Mouse (Mus musculus): ENCODE measurements around the gene Ccr1.

Ccr1 gene

DNA sequence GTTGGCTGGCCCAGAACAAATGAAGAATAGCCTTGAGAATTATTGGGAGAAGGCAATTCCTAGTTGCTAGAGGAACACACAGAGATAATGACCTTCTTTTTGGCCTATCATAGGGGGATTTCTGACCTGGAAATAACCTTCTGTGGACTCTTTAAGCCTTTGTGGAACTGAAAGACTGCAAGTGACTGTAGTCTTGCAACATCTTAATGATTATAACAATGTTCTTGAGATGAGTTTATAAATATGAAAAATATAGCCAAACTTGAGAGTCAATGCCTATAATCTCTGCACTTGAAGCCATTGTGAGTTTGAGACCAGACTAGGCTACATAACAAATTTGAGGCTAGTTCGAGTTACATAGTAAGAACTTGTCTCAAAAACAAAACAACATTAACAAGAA is 11.6 kb downstream of the Ccr1 start:
- no peak for DNase-seq (ENCODE audit: low spot score in 2 of 2)

DNA sequence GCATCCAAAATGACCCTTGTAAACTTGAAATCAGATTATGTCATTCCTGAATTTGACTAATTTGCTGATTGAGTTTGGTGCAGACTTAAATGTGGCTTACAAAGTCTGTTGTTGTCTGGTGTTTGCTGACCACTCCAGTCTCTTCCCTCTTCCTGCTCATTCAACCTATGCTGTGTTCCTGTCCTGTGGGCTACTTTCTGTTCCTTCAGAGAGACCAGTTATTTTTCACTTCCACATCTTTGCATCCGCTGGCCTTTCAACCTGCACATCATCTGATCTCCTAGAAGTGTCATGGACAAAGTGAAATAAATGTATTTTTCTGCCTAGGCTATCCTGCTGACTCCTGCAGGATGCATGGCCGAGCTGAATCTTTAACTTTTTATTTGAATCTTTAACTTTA is 14.9 kb downstream of the Ccr1 start:
- peak in 1 of 2 experiments; percentile 16 for DNase-seq (ENCODE audit: low spot score in 2 of 2)

DNA sequence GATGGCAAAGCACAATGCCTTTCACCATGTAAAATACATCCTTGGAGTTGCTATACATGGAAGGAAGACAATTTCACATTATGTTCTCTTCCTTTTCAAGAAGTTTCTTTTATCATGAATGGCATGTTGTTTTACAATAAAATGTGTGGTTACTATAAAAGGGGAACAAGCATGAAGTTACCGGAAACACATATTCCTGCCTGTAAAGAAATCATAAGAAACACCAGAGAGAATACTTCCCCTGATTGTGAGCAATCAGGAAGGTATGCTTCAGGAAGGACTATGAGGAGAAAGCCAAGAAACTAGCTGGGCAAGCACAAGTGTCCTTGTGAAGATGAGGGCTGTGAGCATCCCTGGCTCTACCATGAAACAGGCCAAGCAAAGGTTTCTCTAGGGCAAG is 17.3 kb downstream of the Ccr1 start:
- no peak for DNase-seq (ENCODE audit: low spot score in 2 of 2)

DNA sequence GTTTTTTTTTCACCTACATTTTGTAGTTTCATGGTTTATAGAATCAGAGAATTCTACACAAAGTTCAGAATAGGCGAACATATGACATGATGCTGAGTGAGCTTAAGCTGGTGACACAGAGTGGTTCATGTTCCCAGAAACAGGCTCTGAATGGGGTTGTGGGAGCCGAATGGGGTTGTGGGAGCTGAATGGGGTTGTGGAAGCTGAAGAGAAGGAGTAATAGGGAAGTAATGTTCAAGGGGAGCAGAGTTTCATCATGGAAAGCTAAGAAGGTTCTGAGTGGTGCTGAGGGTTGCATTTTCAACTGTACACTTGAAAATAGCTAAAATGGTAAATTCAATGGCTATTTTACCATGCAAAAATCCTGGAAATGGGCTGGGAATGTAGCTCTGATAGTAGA is 19.1 kb downstream of the Ccr1 start:
- DNase-seq (ENCODE audit: low spot score in 2 of 2) = no peak

DNA sequence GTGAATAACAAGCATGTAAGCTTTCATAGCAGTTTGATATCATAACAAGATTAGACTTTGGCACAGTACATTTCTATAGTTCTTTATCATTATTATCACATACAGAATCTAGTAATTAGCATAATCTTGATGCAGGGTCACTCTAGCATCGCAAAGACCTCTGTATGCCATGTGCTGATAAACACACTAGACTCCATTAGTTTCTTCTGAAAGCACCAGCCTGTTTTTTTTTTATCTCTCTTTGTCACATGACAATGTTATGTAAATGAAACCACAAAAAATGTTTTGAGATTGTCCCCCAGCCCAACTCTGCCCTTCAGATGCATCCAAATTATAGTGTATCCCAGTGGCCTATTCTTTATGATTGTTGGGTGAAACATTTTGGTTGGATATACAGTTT is 20.7 kb downstream of the Ccr1 start:
- DNase-seq (ENCODE audit: low spot score in 2 of 2) = no peak

DNA sequence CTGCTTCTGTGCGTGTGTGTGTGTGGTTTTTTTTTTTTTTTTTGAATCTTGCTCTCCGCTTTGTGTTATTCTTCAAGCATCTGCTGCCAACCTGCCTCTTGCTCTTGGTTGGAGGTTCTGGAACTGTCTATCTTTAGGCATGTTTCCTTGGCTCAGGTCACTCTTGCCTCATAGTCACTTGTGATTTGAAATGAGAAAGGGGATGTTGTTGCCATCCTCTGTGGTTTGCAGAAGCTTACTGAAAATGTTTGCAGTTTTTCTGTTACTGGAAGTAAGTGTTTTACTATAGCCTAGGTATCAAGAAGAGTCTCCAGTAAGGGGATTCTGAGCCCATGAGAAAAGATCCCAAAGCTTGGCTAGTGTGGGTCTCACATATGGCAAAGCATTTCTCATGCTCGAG is 26.5 kb downstream of the Ccr1 start:
- no peak for DNase-seq (ENCODE audit: low spot score in 2 of 2)

DNA sequence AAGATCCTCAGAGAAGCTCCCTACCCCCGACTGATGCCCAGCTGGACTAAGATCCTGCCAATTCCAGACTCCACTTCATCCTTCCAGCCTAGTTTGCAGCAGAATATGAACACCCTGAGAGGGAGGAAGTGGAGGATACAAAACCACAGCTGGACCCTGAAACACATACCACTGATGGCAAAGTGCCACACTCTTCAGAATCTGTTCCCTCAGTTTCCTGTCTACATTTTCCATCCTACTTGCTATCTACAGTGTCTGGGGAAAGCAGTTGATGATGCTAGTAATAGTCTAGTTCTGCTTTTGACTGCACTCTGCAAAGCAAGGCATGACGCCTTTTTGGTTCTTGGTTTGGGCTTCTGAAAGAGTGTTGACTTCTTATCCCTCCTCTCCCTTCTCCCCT is 27.2 kb downstream of the Ccr1 start:
- no peak for DNase-seq (ENCODE audit: low spot score in 2 of 2)

DNA sequence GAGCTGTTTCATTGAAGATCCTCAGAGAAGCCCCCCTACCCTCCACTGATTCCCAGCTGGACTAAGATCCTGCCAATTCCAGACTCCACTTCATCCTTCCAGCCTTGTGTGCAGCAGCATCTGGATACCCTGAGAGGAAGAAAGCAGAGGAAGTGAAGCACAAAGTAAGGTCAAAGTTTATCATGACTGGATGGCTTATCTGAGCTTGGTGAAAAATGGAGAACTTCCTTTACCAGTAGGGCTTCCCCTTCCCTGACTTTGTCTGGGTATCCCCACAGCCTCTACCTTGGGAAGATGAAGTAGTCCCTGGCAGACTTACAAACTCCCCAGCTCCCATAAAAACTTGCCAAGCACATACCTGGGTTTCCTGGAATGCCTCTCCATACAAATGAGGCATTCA is 27.9 kb downstream of the Ccr1 start:
- no peak for DNase-seq (ENCODE audit: low spot score in 2 of 2)

DNA sequence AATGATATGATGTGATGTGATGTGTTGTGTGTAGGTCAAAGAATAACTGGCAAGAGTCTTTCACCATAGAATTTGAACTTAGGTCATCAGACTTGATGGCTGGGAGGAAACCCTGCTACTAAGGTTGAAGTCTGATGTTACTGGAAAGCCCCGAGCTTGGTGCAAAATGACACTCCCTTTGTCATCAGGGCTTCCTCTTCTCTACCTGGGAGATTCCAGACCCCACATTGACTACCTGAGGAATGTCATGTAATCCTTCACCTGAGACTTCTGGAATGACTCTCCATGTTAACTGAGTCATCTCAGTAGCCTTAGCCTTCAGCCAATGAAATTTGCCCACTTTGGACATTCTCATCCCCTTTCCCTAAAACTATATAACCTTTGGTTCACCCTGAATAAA is 28.3 kb downstream of the Ccr1 start:
- DNase-seq (ENCODE audit: low spot score in 2 of 2) = no peak

DNA sequence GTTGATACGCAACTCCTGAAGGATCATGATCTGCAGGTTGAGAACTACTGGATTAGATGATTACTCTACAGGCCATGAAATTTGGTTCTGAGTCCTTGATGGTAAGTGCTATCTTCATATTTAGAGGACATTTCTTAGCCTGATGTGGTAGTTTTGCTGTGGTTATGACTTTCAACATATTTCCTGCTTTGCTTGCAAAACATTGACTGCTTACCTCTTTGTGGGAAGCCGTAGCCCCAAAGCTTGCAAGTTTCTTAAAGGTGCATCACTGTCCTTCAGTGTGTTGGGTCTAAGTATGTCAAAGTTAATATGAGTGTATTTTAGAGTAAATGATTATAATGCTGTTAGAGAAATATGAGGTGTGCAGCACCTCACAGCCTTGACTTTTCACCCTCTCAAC is 30.5 kb downstream of the Ccr1 start:
- DNase-seq (ENCODE audit: low spot score in 2 of 2) = no peak

DNA sequence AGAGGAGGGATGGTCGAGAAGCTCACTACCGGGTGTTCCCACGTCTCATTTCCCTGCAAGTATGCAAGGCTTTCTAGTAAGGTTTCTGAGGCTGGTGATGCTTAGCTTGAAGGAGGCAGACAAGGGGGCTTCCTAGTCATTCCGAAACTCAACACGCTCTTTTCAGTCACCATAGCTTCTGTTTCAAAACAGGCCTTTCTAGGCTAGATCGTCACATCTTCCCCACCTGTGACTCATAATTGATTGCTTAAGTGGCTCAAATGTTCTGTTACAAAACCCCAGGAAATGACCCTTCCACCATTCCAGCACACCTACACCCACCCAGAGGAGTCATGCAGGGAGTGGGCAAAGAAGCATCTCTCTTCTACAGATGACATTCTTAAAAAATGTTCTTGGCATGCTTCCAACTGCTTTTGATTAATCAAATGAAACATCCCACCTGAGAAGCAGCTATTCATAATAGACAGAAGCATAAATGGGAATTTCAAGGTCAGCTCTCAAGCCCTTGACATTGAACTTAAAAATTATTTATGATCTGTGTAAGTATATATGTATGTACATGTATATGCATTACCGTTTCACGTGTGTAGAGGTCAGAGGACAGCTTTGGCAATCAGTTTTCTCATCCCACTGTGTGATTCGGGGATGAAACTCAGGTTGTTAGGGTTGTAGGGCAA is 31.8 kb downstream of the Ccr1 start:
- DNase-seq (ENCODE audit: low spot score in 2 of 2) = no peak

DNA sequence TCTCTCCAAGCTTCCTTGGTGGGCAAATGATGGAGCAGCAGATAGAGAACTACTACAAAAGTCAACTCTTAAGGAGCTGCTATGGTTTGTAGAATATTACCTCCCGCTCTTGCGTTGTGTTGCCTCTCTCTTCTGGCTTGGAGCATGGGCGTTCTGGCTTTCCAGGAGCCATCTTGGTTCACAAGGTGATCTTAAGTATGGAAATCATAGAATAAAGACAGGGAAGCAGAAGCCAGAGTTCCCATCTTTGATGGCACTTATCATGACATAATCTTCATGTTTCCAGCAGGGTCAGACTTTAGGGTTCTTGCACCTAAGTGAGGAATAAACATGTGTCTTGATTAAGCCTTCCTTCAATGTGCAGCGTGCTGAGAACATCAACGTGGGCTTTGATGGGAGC is 32.7 kb downstream of the Ccr1 start:
- no peak for DNase-seq (ENCODE audit: low spot score in 2 of 2)

DNA sequence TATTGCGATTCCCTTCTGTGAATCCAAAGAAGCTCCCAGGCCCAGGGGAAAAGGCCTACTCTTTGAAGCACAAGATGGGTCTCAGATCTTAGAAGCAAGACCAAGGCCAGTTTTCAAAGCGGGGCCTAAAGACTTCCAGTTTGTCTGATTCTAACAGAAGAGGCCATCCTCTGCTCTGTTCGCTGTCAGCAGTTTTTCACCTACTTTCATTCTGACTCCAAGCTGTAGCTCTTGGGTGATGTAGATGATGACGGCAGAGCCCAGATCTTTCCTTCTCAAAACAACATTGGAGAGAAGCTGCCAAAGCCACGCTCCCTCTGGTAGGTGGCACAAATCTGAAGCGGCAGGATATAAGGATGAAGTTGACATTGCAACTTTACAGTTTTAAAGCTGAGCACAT is 33.1 kb downstream of the Ccr1 start:
- no peak for DNase-seq (ENCODE audit: low spot score in 2 of 2)

DNA sequence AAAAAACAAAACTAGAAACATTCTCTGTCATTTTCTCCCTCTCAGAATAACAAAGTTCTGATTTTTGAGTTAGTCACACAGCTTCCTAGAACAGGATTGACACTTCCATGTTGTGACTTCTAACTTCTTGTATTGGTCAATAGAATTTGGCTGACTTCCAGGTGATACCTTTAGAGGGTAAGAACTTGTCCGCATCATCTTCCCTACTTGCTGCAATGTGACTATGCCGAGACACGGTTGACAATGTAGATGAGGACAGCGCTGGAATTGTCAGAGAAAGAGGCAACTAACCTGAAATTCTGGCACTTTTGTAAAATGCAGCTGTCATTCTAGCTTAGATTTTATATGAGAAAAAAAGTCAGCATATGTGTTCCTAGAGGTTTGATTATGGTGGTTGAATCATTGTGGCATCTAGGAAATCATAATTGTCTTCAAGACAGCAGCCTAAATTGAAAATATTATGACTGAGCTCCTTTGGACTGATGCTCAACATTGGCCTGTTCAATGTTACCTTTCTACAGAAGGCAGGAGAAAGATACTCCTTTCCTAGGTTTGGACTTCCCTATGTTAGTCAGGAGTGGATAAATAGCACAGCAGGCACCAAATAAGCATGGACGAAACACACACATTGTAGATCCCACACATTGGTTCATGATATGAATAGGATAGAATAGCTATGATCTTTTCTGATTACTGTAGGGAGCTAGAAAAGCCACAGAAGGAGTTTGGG is 34.6 kb downstream of the Ccr1 start:
- DNase-seq (ENCODE audit: low spot score in 2 of 2) = no peak

DNA sequence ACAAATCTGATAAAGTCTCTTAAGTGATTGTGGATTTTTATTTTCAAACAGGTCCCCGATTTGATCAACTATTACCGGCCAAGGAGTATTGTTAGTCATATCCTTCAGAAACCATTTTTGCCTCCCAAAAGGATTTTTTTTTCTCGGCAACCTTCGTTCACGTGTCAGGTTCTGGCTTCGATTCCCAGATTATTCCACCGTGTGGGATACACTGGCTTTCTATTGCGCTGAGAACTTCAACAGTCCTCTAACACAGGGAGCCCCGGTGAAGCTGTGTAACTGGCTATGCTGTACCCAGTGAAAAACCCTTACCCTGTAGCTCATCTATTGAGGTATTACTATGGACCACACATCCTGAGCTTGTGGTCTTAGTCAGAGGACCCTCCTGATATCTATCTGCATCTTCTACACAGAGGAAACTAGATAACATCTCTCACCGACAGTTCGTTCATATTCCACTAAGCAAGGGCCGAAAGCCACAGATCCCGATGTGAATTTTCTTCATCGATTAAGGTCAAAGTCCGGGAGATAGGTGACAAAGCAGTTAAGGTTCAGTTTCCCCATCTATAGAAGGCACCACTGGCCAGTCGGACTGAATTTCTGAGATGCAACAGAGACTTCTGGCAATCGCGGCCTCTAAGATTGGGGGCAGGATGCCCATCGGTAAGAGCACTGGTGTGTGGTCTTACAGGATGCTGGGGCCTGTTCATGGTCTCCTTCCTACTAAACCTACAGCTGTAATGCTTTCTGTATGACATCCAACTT is 35.4 kb downstream of the Ccr1 start:
- DNase-seq (ENCODE audit: low spot score in 2 of 2) = no peak

DNA sequence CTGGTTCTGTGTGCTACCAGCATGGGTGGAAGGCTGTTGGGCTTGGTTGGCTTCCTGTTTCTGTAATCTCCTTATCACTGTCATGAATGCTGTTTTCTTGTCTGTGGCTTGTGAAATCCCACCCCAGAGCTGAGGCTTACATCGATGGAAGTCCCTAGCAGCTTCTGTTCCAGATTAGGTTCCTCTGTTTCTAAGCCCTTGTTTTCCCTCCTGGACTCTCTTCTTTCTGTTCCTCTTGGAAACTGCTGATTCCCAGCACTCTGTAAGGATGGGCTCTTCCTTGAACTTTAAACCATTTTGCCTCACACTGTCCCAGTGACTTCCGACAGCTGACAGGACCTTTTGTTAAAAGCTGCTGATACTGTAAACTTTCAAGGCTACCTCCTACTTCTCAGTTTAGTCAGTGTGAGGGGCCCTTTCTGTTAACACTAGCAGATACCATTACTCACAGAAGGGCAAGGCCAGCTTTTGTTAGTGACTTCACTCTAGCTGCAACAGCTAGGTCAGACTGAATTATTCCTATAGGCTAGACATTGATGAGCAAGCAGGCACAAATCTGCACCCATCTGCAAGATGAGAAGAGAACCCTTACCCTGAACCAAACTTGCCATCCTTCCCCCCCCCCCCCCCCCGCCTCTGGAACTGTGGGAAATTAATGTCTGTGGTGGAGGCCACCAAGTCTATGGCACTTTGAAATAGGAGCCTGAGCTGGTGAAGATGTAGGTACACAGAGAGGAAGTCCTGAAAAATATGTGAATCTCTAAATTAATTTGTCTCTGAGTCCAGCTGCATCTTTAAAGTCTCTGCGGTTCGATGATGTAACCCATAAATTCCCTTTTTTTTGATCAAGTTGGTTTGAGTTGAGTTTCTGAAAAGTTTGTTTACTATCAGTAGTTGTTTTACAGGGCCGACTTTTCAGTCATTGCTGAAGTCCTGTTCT is 36.5 kb downstream of the Ccr1 start:
- DNase-seq (ENCODE audit: low spot score in 2 of 2) = no peak

DNA sequence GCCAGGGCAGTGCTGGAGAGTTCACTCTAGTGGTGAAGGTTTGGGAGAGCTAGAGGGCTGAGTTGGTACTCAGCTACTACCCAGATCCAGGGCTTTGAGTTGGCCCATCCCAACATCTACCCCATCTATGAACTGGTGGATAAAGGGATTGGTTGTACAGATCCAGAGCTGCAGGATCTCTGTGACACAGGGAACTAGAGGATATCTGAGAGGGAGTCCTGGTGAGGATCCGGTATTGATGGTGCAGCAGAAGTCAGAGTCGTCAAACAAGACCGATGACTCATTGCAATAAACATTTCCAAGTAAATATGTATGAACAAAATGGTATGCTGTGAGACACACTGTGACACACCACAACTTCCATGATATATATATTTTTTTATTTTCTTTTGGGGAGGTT is 37.6 kb downstream of the Ccr1 start:
- DNase-seq (ENCODE audit: low spot score in 2 of 2) = no peak

DNA sequence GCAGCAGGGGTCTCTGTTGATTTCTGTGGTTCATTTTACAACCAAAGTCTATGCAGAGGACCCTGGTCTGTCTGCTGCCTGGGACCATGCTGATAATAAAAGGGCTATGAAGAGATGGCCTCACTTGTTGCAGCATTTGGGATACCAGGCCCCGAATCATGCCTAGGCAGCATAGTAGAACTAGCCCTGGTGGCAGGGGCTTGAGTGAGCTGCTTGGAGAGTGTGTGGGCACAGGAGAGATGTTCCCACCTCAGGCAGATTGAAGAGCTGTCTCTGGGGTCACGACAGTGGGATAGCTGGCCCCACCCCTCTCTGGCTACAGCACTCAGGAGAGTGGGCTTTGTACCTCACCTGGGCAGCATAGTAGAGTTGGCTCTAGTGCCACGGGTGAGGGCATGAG is 38.0 kb downstream of the Ccr1 start:
- no peak for DNase-seq (ENCODE audit: low spot score in 2 of 2)

DNA sequence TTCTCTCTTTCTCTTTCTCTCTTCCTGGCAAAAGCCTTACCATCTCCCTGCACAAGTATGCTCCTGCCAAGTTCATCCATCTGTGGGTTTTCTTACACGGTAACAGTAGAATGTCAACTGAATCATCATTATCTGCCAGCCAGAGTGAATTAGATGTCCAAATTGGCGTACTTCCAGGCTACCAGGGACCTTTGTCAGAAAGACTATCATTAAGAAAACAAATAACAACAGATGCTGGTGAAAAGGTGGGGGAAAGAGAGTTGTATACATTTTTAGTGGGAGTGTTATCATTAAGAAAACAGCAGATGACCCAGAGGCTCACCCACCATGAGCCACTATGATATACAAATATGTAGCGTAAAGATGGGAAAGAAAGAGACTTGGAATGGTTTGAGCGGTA is 38.6 kb downstream of the Ccr1 start:
- DNase-seq (ENCODE audit: low spot score in 2 of 2) = no peak

DNA sequence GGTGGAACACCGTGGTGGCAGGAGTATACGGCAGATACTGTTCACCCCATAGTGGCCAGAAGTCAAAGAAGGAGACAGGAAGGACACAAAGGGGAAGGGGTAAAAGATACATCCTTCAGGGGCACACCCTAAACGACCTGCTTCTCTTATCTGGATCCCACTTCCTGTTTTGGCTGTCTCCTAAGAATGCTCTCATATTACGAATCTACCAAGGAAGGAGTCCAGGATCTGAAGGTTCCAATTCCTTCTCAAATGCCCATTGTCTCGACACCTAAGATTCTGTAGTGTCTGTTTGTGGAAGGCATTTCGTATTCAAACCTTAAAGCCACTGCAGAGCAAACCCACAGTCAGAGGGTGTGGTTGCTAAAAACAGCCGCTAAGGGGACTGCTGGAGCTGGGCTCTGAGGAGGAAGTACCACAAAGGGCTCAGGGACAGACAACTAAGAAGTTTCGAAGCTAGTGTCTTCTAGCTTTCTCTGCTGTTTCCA is 39.7 kb downstream of the Ccr1 start:
- no peak for DNase-seq (ENCODE audit: low spot score in 2 of 2)

DNA sequence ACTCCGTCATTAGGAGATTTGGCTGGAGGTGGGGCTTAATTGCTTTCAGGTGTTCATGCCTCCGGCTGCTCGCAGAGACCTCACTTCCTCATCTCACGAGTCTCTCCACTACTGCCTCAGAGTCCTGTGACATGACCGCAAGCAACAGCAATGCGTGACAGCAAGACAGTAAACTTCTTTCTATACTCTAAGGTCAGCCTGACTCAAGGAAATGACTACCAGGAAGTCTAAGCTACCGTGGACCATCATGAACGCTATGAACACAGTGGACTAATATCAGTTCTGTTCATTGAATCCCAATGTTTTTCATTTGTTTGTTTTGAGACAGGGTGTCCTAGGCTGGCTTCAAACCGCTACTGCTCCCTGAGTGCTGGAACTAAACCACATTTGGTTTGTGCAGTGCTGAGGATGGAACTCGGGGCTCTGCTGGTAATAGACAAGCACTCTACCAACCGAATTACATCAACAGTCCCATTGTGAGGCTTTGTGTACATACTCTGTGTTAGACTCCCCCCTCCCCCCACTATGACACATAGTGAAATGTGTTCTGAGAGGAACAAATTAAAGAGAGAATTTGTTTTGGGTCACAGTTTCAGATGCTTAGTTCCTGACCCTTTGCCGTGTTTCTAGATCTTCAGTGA is 40.3 kb downstream of the Ccr1 start:
- DNase-seq (ENCODE audit: low spot score in 2 of 2) = no peak
